Mouse (Mus musculus): ENCODE measurements around the gene Naa80.
A peak's percentile ranks its signal among the peaks of the same experiment; 100 is the strongest.

Gene Naa80

GRCm38 (mm10) chr9:107575579-107576356, 2.9 kb upstream of the Naa80 start:
- DNase-seq = no peak

GRCm38 (mm10) chr9:107576357-107577107, 2.2 kb upstream of the Naa80 start, which contains the start of gene Hyal1:
Gene Hyal1, plus strand, starts transcription at chr9:107576927.
- no peak for DNase-seq

- no peak for DNase-seq
These were observed 816 bp upstream of the Naa80 start for GRCm38 (mm10) chr9:107577871-107578270.

DNA sequence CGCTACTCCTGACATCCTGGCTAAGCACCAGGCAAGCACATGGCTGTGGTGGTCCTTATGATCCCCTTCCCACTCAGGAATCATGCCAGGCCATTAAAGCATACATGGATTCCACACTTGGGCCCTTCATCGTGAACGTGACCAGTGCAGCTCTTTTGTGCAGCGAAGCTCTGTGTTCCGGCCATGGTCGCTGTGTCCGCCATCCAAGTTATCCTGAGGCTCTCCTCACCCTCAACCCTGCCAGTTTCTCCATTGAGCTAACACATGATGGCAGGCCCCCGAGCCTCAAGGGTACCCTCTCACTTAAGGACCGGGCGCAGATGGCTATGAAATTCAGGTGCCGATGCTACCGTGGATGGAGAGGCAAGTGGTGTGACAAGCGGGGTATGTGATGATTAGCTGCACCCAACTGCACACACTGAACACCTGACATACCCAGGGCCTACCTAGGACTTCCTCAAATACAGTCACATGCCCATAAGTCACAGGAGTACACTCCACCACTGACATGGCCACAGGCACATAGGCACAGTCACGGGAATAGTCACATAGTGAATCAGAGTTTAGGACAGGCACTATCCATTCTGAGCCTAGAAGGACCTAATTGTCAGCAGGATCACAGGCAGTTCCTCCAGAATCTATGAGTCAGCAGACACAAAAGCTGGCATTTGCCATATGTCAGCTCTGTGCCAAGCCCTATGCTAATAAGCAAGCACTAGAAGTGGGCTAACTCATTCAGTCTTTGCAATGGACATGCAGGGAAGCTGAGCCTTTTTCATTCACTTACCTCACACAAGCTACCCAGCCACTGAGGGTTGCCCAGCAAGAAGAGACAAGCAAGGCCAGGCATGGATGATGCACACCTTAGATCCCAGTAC, 575 bp downstream of the Naa80 start:
- DNase-seq = peak; percentile 42 to 51

DNA sequence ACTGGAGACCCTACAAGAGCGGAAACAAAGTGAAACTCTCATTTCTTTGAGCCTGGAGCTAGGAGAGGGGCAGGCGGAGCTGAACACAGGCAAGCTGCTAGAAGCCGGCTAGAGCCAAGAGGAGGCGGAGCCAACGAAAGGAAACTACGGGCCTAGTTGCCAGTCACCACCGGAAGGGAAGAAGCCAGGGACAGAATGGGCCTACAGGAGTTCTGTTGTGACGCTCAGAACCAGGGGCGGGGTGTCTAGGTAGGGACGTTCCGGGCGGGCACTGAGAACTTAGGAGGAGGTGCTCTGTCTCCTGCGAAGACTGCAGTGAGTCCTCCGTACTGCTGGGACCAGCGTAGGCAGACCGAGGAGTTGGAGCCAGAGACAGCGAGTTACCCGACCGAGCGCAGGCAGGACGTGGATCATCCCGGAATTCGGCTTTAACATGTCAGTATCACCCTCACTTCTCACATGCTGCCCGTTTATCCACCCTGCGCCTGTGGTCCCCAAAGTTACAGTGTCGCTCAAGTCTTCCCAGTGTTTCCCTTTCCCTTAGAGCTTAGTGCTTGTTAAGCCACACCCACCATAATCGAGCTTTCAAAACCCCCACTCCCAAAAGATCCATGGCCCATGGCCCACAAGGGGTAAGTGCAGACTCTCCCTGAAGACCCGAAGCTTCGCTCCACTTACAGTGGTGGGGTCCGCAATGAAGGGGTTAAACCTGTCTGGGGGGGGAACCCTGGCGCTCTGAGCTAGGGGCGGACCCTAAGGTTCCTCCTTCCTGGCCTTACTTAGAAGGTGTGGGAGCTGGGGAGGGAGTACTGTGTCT, 2.0 kb downstream of the Naa80 start, which contains the start of gene Hyal3:
TSS of gene Hyal3 (plus strand) at position 318 of the 817 bp plus-strand sequence.
- peak; percentile 76 to 78 for DNase-seq

DNA sequence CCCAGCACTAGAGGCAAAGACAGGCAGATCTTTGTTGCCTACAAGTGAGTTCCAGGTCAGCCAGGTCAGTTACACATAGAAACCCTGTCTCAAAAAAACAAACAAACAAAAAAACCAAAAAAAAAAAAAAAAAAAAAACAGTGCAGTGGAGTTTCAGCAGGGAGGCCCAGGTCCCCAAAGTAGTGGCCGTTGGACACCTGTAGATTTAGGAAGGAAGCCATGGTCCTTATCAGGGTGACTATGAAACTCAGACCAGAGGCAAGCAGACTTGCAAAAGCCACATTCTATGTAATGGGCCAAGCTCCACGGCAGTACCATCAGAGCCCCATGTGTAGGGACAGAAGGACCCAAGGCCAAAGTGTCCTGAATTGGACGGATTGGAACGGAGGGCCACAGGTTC, 2.9 kb downstream of the Naa80 start:
- DNase-seq = no peak

DNA sequence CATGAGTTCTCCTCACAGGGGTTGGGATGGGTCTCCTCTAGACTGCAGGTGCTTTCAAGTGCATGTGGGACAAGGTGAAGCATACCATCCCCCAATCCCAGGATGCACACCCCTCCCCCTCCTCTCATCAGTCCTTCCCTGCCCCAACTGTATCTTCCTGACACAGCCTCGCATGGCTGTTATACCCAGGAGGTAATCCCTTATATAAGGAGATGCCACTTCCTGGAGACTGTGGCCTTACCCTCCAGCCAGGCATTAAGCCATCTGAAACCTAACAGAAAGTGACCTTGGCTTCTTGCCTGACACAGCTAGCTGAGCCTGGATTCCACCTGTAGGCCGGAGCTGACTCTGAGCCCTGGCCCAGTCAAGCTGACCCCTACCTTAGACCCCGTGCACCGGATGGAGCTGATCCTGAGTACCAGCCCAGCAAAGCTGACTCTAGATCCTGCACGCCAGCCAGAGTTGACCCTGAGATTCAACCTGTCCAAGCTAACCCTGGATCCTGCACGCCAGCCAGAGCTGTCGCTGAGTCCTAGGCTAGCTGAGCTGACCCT, 3.9 kb downstream of the Naa80 start:
- DNase-seq = no peak

DNA sequence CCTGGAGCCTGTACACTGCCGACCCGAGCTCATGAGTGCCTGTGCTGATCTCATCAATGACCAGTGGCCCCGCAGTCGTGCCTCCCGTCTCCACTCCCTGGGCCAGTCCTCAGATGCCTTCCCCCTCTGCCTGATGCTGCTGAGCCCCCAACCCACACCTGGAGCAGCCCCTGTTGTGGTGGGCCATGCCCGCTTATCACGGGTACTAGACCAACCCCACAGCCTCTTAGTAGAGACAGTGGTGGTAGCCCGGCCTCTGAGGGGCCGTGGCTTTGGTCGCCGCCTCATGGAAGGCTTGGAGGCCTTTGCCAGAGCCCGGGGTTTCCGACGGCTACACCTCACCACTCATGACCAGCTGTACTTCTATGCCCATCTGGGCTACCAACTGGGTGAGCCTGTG, 4.5 kb downstream of the Naa80 start:
- DNase-seq = no peak

- no peak for DNase-seq
These were observed 7.8 kb downstream of the Naa80 start for GRCm38 (mm10) chr9:107586504-107586903.

- peak; percentile 96 to 98 for DNase-seq
These were observed 8.5 kb downstream of the Naa80 start, which contains the start of gene Ifrd2 for GRCm38 (mm10) chr9:107586974-107587832. Gene Ifrd2, plus strand, starts transcription at chr9:107587642.

DNA sequence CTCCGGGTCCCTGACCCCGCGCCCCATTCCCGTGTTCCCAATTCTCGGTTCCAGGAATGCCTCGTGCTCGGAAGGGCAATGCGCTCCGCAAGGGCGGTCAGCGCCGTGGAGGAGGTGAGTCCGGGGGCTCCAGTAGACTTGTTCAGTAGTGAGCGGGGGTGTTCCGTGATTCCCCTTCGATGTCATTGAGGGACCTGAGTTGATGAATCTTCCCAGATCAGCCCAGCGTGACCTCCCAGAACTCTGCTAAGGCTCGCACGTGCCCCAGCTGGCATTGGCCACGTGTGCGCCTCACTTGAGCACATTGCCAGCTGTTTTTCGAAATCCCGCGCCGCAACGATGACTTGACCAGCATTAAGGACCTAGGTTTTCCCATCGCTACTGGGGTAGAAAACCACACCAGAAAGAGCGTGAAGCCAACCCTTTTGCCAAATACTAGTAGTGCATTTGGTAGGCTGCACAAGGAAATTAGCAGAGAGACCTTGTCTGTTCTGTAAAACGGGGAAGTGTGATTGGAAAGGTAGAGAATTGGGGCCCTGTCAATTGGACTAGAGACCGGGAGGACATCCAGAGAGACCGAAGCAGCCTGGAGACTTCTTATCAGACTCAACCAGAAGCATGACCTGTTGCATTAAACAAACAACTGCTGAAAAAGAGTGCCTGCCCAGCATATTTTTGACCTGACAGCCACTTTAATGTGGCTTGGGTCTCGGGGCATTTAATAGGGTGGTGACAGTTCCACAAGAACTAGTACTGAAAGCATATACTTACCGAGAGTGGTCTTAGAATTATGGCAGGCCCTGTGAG, 9.3 kb downstream of the Naa80 start:
- DNase-seq = no peak

DNA sequence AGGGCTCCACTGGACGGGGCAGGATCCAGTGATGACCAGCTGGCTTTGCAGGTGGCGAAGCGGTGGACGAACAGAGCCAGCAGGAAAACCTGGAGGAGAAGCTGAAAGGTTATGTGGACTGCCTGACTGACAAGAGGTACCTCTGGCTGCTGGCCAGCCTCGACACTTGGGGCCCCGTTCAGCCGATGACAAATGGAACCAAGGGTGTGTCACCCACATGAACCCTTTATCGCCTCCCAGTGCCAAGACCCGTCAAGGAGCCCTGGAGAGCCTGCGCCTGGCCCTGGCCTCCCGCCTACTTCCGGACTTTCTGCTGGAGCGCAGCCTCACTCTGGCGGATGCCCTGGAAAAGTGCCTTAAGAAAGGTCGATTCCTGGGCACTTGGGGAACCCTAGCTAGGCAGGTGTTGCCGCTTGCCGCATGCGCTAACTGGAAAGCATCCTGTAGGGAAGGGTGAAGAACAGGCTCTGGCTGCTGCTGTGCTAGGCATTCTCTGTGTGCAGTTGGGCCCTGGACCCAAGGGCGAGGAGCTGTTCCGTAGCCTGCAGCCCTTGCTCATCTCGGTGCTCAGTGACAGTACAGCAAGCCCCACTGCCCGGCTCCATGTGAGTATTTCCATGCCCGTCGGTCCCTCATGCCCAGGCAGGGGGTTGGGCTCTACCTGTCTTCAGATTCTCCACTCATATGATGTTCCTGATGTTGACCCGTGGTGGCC, 11.5 kb downstream of the Naa80 start:
- DNase-seq = no peak

- no peak for DNase-seq
These were observed 12.0 kb downstream of the Naa80 start for GRCm38 (mm10) chr9:107590773-107591060.

DNA sequence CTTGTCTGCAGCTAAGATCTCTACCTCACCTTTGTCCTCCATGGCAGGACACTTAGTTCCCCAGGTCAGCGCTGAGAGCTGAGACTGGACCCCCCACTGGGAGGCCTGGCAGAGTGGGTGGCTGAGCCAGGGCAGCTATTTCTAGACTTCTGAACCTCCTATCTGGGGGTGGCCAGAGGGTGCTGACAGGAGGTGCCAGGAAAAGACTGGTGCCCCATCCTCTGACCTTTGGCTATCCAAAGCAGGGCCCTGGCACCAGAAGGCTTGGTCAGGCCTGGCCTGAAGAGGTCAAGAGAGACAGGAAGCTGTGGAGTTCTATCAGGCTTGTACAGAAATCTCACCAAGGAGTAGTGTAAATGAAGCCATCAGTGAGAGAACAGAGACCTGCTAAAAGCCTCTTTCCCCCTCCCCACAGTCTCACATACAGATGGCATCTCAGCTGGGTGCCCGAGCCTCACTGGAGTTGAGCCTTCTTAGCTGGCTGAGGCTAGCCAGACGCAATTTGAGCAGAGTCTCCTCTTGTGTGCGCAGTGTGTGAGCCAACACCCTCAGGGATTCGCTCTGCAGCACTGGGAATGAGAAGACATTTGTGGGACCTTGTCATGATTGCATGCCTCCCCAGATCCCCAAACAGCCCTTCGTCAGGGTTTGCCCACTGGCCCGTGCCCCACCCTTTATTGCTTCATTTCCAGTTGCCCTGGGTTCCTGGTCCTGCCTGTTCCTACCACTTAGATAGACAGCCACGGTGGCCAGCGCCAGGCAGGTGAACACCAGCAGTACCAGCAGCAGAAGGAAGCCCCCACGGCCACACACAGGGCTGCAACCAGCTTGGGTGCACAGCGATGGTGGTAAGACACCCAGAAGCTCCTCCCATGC, 14.7 kb downstream of the Naa80 start:
- DNase-seq = no peak

DNA sequence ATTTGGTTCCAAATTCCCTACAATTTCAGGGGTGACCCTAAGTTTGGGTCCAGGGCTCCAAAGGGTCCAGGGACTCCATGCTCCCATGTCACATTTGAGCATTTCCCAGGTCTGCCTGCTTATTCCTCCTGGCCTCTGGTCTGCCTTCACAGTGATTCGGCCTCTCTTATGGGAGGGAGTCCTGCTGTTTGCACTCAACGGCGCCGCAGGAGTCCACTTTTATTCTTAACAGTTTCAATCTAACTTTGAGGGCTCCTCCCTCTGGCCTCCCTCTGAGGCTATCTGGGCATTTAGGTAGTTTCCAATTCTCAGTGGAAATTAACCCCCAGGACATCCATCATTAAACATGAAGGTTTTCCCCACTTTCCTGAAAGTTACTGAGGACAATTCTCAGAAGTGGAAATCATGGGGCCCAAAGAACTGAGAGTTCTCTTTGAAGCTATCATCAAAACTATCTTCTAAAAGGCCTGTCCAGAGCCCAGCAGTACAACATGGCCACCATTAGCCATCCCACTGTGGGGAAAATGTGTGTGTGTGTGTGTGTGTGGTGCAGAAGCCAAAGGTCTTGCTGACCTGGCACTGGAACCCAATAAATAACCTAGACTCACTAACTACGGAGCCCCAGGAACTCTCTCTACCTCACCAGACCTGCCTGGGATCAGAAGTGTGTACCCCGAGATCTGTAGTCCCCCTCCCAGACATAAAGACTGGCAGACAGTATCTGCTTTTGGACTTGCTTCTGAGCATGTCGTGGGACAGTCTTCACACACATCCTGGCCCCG, 15.8 kb downstream of the Naa80 start:
- no peak for DNase-seq

GRCm38 (mm10) chr9:107596619-107597569, 18.2 kb downstream of the Naa80 start:
- DNase-seq = no peak
